10 mouse cellular contexts compared by ENCODE assay signal in genomic region chr10:19691771-19692170, GRCm38 (mm10). TPM values are rescaled to one million over a fixed set of nuclear protein-coding genes. Genes with fewer than 3 reads are reported as not detected.
DNase-seq lines count a peak whose midpoint lies in the region; ATAC-seq and TF ChIP-seq lines count a peak whose summit lies in the region.
"Had no signal": no experiment of that assay in that cellular context is flagged by ENCODE, and none has a peak within 500 bp of the region (broad histone marks: within the 10 kb centered on the region; RNA-seq: fewer than 3 reads in every experiment).

No protein-coding gene starts in this region.

- no peak for ATAC-seq in kidney, embryonic 14.5 days (ENCODE audit: low FRiP score, low TSS enrichment)
- ATAC-seq in liver, postnatal 0 days: peak; percentile 82
- no peak for ATAC-seq in hindbrain, embryonic 11.5 days (ENCODE audit: low FRiP score)
- no peak for ATAC-seq in intestine, embryonic 15.5 days
- ATAC-seq: Patski had no signal

- H3K9ac ChIP-seq in kidney, embryonic 14.5 days (ENCODE audit: low read depth, low read length): no peak overlapping the region
- no peak overlapping the region for H3K9ac ChIP-seq in liver, postnatal 0 days (replicated peaks)
- no peak overlapping the region for H3K9ac ChIP-seq in hindbrain, embryonic 11.5 days (ENCODE audit: low read depth, low read length)
- H3K9ac ChIP-seq in intestine, embryonic 15.5 days: no peak overlapping the region
- H3K9ac ChIP-seq: neural tube, embryonic 13.5 days had no signal

- no peak overlapping the region for H3K4me3 ChIP-seq in kidney, embryonic 14.5 days (ENCODE audit: low read length)
- no peak overlapping the region for H3K4me3 ChIP-seq in heart, embryonic 10.5 days
- H3K4me3 ChIP-seq in liver, postnatal 0 days (ENCODE audit: low read depth, low read length): no peak overlapping the region
- 0 out of 2 replicates have a peak overlapping the region, but pooled peaks have one; percentile 22 for H3K4me3 ChIP-seq in spleen, adult 2 months (ENCODE audit: extremely low read depth, insufficient read depth, insufficient read length)
- no peak overlapping the region for H3K4me3 ChIP-seq in hindbrain, embryonic 11.5 days (ENCODE audit: low read depth, low read length)
- no peak overlapping the region for H3K4me3 ChIP-seq in intestine, embryonic 15.5 days (replicated peaks)
- H3K4me3 ChIP-seq: neural tube, embryonic 13.5 days had no signal

- peak; percentile 57; the same call in 1 of the 2 replicates for TF ChIP-seq EP300 in liver, postnatal 0 days (IDR thresholded peaks at IDR 0.05; ENCODE audit: low read depth)

- DNase-seq in kidney, adult 11 months: peak; percentile 6
- no peak for DNase-seq in heart, embryonic 10.5 days (ENCODE audit: low spot score)
- DNase-seq in liver, postnatal 0 days: peak; percentile 62
- DNase-seq in spleen, adult 2 months (ENCODE audit: low read depth in 1 of 2, low spot score in 2 of 2): peak; percentile 72 to 83
- no peak for DNase-seq in layer of hippocampus, postnatal 25 days (ENCODE audit: extremely low spot score in 1 of 2, low spot score in 1 of 2)
- no peak for DNase-seq in hindbrain, embryonic 11.5 days (ENCODE audit: low spot score)

- no peak for TF ChIP-seq CTCF in liver, postnatal 0 days (IDR thresholded peaks at IDR 0.05; ENCODE audit: low read depth)
- TF ChIP-seq CTCF in spleen, adult 2 months (IDR thresholded peaks at IDR 0.05; ENCODE audit: extremely low read depth, insufficient read depth, insufficient read length, insufficient replicate concordance): no peak

- H3K9me3 ChIP-seq in kidney, embryonic 14.5 days (ENCODE audit: control insufficient read depth, low read length): no peaks in the 10 kb centered on the region
- no peaks in the 10 kb centered on the region for H3K9me3 ChIP-seq in heart, embryonic 10.5 days
- no peaks in the 10 kb centered on the region for H3K9me3 ChIP-seq in liver, postnatal 0 days (ENCODE audit: low read length)
- no peaks in the 10 kb centered on the region for H3K9me3 ChIP-seq in hindbrain, embryonic 11.5 days (ENCODE audit: control insufficient read depth, low read length)
- H3K9me3 ChIP-seq in intestine, embryonic 15.5 days: no peaks in the 10 kb centered on the region
- H3K9me3 ChIP-seq: neural tube, embryonic 13.5 days had no signal

- H3K27ac ChIP-seq in kidney, embryonic 14.5 days (ENCODE audit: low read depth, low read length): no peak overlapping the region
- H3K27ac ChIP-seq in heart, embryonic 10.5 days: peak overlapping the region; percentile 29; the same call in 1 of the 2 replicates
- H3K27ac ChIP-seq in liver, postnatal 0 days (ENCODE audit: low read depth): peak overlapping the region; percentile 86
- peak overlapping the region; percentile 84 for H3K27ac ChIP-seq in spleen, adult 2 months (ENCODE audit: insufficient read depth, low read length)
- no peak overlapping the region for H3K27ac ChIP-seq in hindbrain, embryonic 11.5 days (ENCODE audit: low read depth, low read length)
- H3K27ac ChIP-seq in intestine, embryonic 15.5 days: no peak overlapping the region
- H3K27ac ChIP-seq: neural tube, embryonic 13.5 days had no signal

- 48% methylated on average over 13 of the region's 13 CpGs for WGBS in kidney, embryonic 14.5 days
- WGBS in heart, embryonic 10.5 days: 51% methylated on average over 13 of the region's 13 CpGs
- 25% methylated on average over 13 of the region's 13 CpGs for WGBS in liver, postnatal 0 days (ENCODE audit: insufficient replicate concordance)
- under 1% methylated on average over 13 of the region's 13 CpGs for WGBS in spleen, adult 2 months
- 83% methylated on average over 13 of the region's 13 CpGs for WGBS in hindbrain, embryonic 11.5 days
- WGBS in intestine, embryonic 15.5 days: 49% methylated on average over 13 of the region's 13 CpGs

- TF ChIP-seq POLR2A in spleen, adult 2 months (IDR thresholded peaks at IDR 0.05; ENCODE audit: low read depth, low read length): no peak

- H3K4me1 ChIP-seq in kidney, embryonic 14.5 days (ENCODE audit: control insufficient read depth, insufficient read depth, low read length): no peaks in the 10 kb centered on the region
- H3K4me1 ChIP-seq in heart, embryonic 10.5 days: peaks cover 16% of the 10 kb centered on the region
- H3K4me1 ChIP-seq in liver, postnatal 0 days (ENCODE audit: insufficient read depth): peaks cover 6% of the 10 kb centered on the region; the same call in 1 of the 2 replicates
- peaks cover 13% of the 10 kb centered on the region for H3K4me1 ChIP-seq in spleen, adult 2 months (ENCODE audit: control insufficient read depth, insufficient read depth, insufficient read length)
- no peaks in the 10 kb centered on the region for H3K4me1 ChIP-seq in hindbrain, embryonic 11.5 days (replicated peaks; ENCODE audit: control insufficient read depth, insufficient read depth, low read length)
- 0 out of 2 replicates have a peak, but pooled peaks cover 3% of the 10 kb centered on the region for H3K4me1 ChIP-seq in intestine, embryonic 15.5 days (replicated peaks)
- H3K4me1 ChIP-seq: neural tube, embryonic 13.5 days had no signal

- no peaks in the 10 kb centered on the region for H3K27me3 ChIP-seq in kidney, embryonic 14.5 days (ENCODE audit: control insufficient read depth, insufficient read depth, low read length)
- H3K27me3 ChIP-seq in heart, embryonic 10.5 days (ENCODE audit: insufficient read depth, poor library complexity, severe bottlenecking): no peaks in the 10 kb centered on the region
- H3K27me3 ChIP-seq in liver, postnatal 0 days (ENCODE audit: insufficient read depth, low read length): no peaks in the 10 kb centered on the region
- no peaks in the 10 kb centered on the region for H3K27me3 ChIP-seq in spleen, adult 2 months (ENCODE audit: control insufficient read depth, insufficient read depth, low read length)
- H3K27me3 ChIP-seq in hindbrain, embryonic 11.5 days (ENCODE audit: control insufficient read depth, insufficient read depth, low read length): no peaks in the 10 kb centered on the region
- H3K27me3 ChIP-seq in intestine, embryonic 15.5 days (replicated peaks): no peaks in the 10 kb centered on the region
- H3K27me3 ChIP-seq: neural tube, embryonic 13.5 days; Patski had no signal

- H3K36me3 ChIP-seq in kidney, embryonic 14.5 days (ENCODE audit: control insufficient read depth, insufficient read depth, low read length): no peaks in the 10 kb centered on the region
- no peaks in the 10 kb centered on the region for H3K36me3 ChIP-seq in heart, embryonic 10.5 days
- no peaks in the 10 kb centered on the region for H3K36me3 ChIP-seq in liver, postnatal 0 days (replicated peaks; ENCODE audit: insufficient read depth, low read length)
- H3K36me3 ChIP-seq in spleen, adult 2 months (ENCODE audit: control insufficient read depth, insufficient read depth, low read length): no peaks in the 10 kb centered on the region
- H3K36me3 ChIP-seq in hindbrain, embryonic 11.5 days (ENCODE audit: control insufficient read depth, insufficient read depth, low read length): no peaks in the 10 kb centered on the region
- no peaks in the 10 kb centered on the region for H3K36me3 ChIP-seq in intestine, embryonic 15.5 days
- H3K36me3 ChIP-seq: neural tube, embryonic 13.5 days had no signal

- no peak overlapping the region for H3K4me2 ChIP-seq in kidney, embryonic 14.5 days (replicated peaks; ENCODE audit: low read depth, low read length)
- peak overlapping the region; percentile 24; the same call in 1 of the 2 replicates for H3K4me2 ChIP-seq in liver, postnatal 0 days (ENCODE audit: low read depth, low read length)
- H3K4me2 ChIP-seq in hindbrain, embryonic 11.5 days (replicated peaks; ENCODE audit: low read depth, low read length): no peak overlapping the region
- no peak overlapping the region for H3K4me2 ChIP-seq in intestine, embryonic 15.5 days (replicated peaks)
- H3K4me2 ChIP-seq: neural tube, embryonic 13.5 days had no signal

RNA-seq across cellular contexts. Expression of gene Il20ra, which starts 20.6 kb away (rescaled TPM):
- not detected in 2 replicates for polyA plus RNA-seq in kidney, embryonic 14.5 days (2014; fragmentation: Nextera tagmentation; extraction: Ambion mirVana)
- 0.20 and 0.26 TPM in 2 replicates for polyA plus RNA-seq in heart, embryonic 10.5 days (2016; fragmentation: Nextera tagmentation; extraction: Ambion mirVana)
- 0.08 and 0.13 TPM in 2 replicates for polyA plus RNA-seq in liver, postnatal 0 days (2015; fragmentation: Nextera tagmentation; extraction: Ambion mirVana)
- 0.07 TPM in 1 of 2 replicates, not detected in the other for polyA plus RNA-seq in spleen, adult 2 months (2012; rRNA removed)
- not detected for total RNA-seq in layer of hippocampus, postnatal 25 days (2021)
- 0.08 TPM in 1 of 2 replicates, not detected in the other for polyA plus RNA-seq in hindbrain, embryonic 11.5 days (2014; fragmentation: Nextera tagmentation; extraction: Ambion mirVana)
- polyA plus RNA-seq in intestine, embryonic 15.5 days (2015; fragmentation: Nextera tagmentation; extraction: Ambion mirVana): 0.09 and 0.20 TPM in 2 replicates
- polyA plus RNA-seq: neural tube, embryonic 13.5 days had no signal

Comparison
In these comparisons a context has a peak if more than half of its experiments do, and no peak if none do; other contexts are left out.
1. DNase-seq: peak in kidney, adult 11 months (single experiment), liver, postnatal 0 days (single experiment) and spleen, adult 2 months (2 of 2); none in heart, embryonic 10.5 days (single experiment), layer of hippocampus, postnatal 25 days (0 of 2) and hindbrain, embryonic 11.5 days (single experiment).
2. H3K27ac ChIP-seq: peak in heart, embryonic 10.5 days (single experiment), liver, postnatal 0 days (single experiment) and spleen, adult 2 months (single experiment); none in kidney, embryonic 14.5 days (single experiment), hindbrain, embryonic 11.5 days (single experiment) and intestine, embryonic 15.5 days (single experiment).